Mouse (Mus musculus) testis, adult 2 months (tissue): ENCODE data around the gene Nav2.

Experiments
- CTCF ChIP-seq: fragments of 200-500 bp; IDR thresholded peaks from 2 replicates; pipeline ENCODE4 v1.5.1; 2012; ENCODE audit warnings: low read depth, mild to moderate bottlenecking, inconsistent platforms, low read length, moderate library complexity; ENCODE audit not compliant: control insufficient read depth, insufficient read depth, insufficient replicate concordance
- POLR2A ChIP-seq: fragments of 200-500 bp; IDR thresholded peaks from 2 replicates; pipeline ENCODE4 v1.6.1; 2012; ENCODE audit warnings: low read depth, mild to moderate bottlenecking, inconsistent platforms, low read length, moderate library complexity; ENCODE audit not compliant: control insufficient read depth

DNA sequence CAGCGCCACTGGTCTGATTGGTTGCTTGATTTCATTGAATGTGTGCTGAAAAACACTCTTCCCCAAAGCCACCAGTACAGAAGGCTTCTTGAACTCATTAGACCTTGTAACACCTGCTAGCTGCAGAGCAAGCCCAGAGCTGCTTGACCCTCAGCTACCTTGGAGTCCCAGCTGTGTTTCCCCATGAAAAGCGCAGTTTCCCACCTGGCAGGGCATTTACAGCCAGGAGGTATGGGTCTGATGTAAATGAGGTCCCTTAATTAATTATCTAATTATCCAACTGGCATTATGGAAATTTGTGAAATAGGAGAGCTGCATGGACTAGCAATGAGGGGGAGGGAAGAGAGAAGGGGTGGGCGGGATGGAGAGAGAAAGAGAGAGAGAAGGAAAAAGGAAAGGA lies 500.7 kb downstream of the Nav2 start:
- TF ChIP-seq CTCF (no peak), POLR2A (no peak)
